Mouse (Mus musculus): ENCODE measurements at regions not wholly inside any gene's neighbourhood (a gene's known extent, or its start where the extent isn't known, plus 50 kb on each side); places are given as distances from the start of the nearest gene placed in this dataset.

DNA sequence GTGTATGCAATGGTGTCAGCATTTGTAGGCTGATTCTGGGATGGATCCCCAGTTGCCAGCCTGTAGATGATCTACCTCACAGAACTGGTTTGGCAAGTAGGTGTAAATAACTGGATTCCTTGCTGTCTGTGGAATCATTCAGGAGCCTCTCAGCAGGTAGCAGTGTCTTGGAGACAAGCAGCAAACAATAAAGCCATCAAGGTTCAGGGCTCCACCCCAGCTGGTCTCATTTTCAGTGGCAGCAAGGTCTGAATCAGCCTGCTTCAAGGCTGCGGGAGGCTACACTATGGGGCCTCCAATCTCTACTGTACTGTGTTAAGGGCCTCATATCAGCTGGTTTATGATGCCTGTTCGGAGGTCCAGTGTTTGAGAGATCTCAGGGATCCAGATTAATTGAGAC lies 596.4 kb upstream of the Prmt6 start:
- no peak for TF ChIP-seq POLR2A (IDR thresholded peaks at IDR 0.05; ENCODE audit: insufficient read length, low read depth)
- no peak for TF ChIP-seq POLR2AphosphoS2 (IDR thresholded peaks at IDR 0.05; ENCODE audit: insufficient read length, low read depth)
- no peak for TF ChIP-seq USF1 (IDR thresholded peaks at IDR 0.05; ENCODE audit: low read depth)
- TF ChIP-seq E2F4 (IDR thresholded peaks at IDR 0.05; ENCODE audit: insufficient read depth) = no peak
